Mouse (Mus musculus) heart, adult 18-20 months (tissue): ENCODE data around the gene Tmeff2. TPM values are rescaled to one million over a fixed set of nuclear protein-coding genes. Genes with fewer than 3 reads are reported as not detected.
"Not testable (repeated sequence)": the region's sequence is repeated elsewhere in the genome, so short reads cannot be mapped to it uniquely, and the experiment has no call there.

Source experiments
- DNase-seq, 2 experiments: peaks; one replicate each; pipeline ENCODE4 v3.0.0; 2021 to 2022; ENCODE audit warnings: mixed read lengths in 1 of 2
- long read RNA-seq, 2 experiments: library from polyadenylated mRNA; stranded (forward); transcript quantifications; one replicate each; pipeline ENCODE4 v2.0.0; 2021
- total RNA-seq, 2 experiments: library from RNA; stranded (reverse); gene quantifications; 2 replicates each; pipeline ENCODE4 v1.2.3; 2021

Tmeff2 gene
- total RNA-seq = under 1 TPM; 0.62 to 0.75 TPM
- long read RNA-seq, experiment 1, partial matches to known transcripts = 0 of 1 reads
- long read RNA-seq, experiment 1, other reads (novel, unspliced or antisense) = 0 of 1 reads
- long read RNA-seq, experiment 2, partial matches to known transcripts = 0 of 4 reads
- long read RNA-seq, experiment 2, other reads (novel, unspliced or antisense) = 3 of 4 reads

- not testable (repeated sequence) for DNase-seq
These were observed at the start of gene Tmeff2 for GRCm38 (mm10) chr1:50900386-50900785. Gene Tmeff2, plus strand, starts transcription at chr1:50900647.

- no peak for DNase-seq
These were observed 38.9 kb upstream of the Tmeff2 start for GRCm38 (mm10) chr1:50861515-50861914.

GRCm38 (mm10) chr1:50897696-50898095 lies 2.8 kb upstream of the Tmeff2 start:
- no peak for DNase-seq

GRCm38 (mm10) chr1:50924838-50925355 lies 24.4 kb downstream of the Tmeff2 start:
- no peak for DNase-seq

- no peak for DNase-seq
These were observed 25.0 kb downstream of the Tmeff2 start for GRCm38 (mm10) chr1:50925356-50925921.

GRCm38 (mm10) chr1:50926374-50927060 lies 26.1 kb downstream of the Tmeff2 start:
- DNase-seq = peak; percentile 2 to 18

- DNase-seq = peak; percentile 81 to 86
These were observed 26.7 kb downstream of the Tmeff2 start for GRCm38 (mm10) chr1:50927077-50927611.

GRCm38 (mm10) chr1:50927679-50928187 lies 27.3 kb downstream of the Tmeff2 start:
- DNase-seq = peak in 1 of 2 experiments; percentile 3

GRCm38 (mm10) chr1:50928776-50929175 lies 28.3 kb downstream of the Tmeff2 start:
- no peak for DNase-seq

- DNase-seq = no peak
These were observed 34.6 kb downstream of the Tmeff2 start for GRCm38 (mm10) chr1:50935076-50935475.

GRCm38 (mm10) chr1:50935484-50935883 lies 35.0 kb downstream of the Tmeff2 start:
- no peak for DNase-seq

- peak; percentile 19 to 49 for DNase-seq
These were observed 39.9 kb downstream of the Tmeff2 start for GRCm38 (mm10) chr1:50940131-50941039.

- DNase-seq = no peak
These were observed 48.1 kb downstream of the Tmeff2 start for GRCm38 (mm10) chr1:50948575-50948974.

GRCm38 (mm10) chr1:50958844-50959243 lies 58.4 kb downstream of the Tmeff2 start:
- DNase-seq = no peak

- DNase-seq = peak; percentile 80 to 88
These were observed 61.7 kb downstream of the Tmeff2 start for GRCm38 (mm10) chr1:50961954-50962648.

- DNase-seq = peak; percentile 18 to 43
These were observed 62.2 kb downstream of the Tmeff2 start for GRCm38 (mm10) chr1:50962649-50963000.

- DNase-seq = no peak
These were observed 69.2 kb downstream of the Tmeff2 start for GRCm38 (mm10) chr1:50969685-50970084.

- no peak for DNase-seq
These were observed 70.4 kb downstream of the Tmeff2 start for GRCm38 (mm10) chr1:50970853-50971252.

- no peak for DNase-seq
These were observed 72.3 kb downstream of the Tmeff2 start for GRCm38 (mm10) chr1:50972509-50973436.
